Mouse (Mus musculus): ENCODE results near the gene Cox19.

The Cox19 gene

GRCm38 (mm10) chr5:139294089-139294488 lies 57.1 kb downstream of the Cox19 start:
- no peak for DNase-seq (ENCODE audit: low spot score in 2 of 2)

GRCm38 (mm10) chr5:139291811-139292560 lies 59.2 kb downstream of the Cox19 start:
- no peak for DNase-seq (ENCODE audit: low spot score in 2 of 2)

GRCm38 (mm10) chr5:139290467-139291259 lies 60.6 kb downstream of the Cox19 start:
- no peak for DNase-seq (ENCODE audit: low spot score in 2 of 2)

- no peak for DNase-seq (ENCODE audit: low spot score in 2 of 2)
These were observed 62.6 kb downstream of the Cox19 start for GRCm38 (mm10) chr5:139288591-139288990.

GRCm38 (mm10) chr5:139287787-139288186 lies 63.4 kb downstream of the Cox19 start:
- no peak for DNase-seq (ENCODE audit: low spot score in 2 of 2)

- DNase-seq (ENCODE audit: low spot score in 2 of 2): no peak
These were observed 64.1 kb downstream of the Cox19 start for GRCm38 (mm10) chr5:139287099-139287498.

Measured in spleen, postnatal 14 days (tissue).